Mouse (Mus musculus) cerebellum, postnatal 14 days (tissue): Measurements from ENCODE around the gene Ppm1g.

ENCODE experiments used
- DNase-seq, 2 experiments: peaks; one replicate each; pipeline ENCODE4 v3.0.0; 2021; ENCODE audit warnings: mixed read lengths in 2 of 2

The Ppm1g gene

DNA sequence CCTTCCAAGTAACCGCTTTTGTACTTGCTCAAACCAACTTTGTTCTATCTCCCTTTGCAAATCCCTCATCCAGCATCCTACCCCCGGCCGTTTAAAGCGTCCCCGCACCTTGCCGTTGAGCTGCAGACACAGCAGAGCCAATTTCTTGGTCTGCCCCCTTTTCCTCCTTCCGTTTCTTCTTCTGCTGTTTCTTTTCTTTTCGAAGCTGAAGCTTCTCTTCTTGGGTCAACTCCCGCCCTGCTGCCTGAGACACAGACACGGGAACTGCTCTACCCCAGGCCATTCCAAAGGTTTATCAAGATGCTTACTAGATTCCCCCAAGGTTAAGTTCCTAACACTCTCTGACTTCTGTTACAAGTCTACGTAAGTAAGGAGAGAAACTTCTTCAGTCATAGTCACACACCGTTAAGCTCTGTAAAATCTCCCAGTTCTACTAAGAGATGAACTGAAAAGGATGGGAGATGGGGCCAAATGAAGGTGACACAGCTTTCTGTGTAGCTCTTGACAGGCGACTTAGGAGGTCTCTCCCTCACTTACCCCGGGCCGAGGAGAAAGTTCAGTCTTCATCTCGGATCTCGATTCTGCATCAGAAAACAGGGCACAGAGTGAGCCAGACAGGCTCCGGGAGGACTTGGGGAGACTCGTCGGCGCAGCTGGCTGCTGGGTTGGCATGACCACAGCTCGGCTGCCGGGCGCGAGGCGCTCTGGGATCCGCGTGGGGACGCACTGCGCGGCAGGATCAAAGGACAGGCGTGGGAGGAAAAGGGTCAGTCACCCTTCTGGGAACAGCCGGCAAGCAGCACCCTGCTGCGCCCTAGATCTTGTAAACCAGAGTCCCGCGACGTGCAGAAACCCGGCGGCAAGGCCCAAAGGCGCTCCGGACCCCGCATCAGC is 28.2 kb downstream of the Ppm1g start:
- DNase-seq, result no peak

DNA sequence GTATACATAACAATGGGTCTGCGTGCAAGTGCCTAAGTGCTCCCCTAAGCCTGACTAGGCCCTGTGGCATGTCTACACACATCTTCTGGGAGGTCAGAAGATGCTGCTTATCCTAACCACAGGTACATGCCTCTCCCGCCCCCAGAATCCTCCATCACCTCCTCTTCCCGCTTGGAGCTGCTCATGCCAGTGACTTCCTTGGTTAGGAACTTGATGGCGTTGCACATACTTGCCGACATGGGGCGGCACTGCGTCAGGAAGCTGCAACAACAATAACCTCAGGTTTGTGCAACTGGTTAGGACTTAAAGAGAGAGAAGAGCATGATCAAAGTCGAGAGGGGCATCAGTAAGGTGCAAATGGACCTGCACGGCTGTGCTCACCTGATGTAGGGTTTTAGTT is 30.3 kb downstream of the Ppm1g start:
- no peak for DNase-seq

- no peak for DNase-seq
These were observed 32.2 kb downstream of the Ppm1g start for GRCm38 (mm10) chr5:31188223-31188840.

DNA sequence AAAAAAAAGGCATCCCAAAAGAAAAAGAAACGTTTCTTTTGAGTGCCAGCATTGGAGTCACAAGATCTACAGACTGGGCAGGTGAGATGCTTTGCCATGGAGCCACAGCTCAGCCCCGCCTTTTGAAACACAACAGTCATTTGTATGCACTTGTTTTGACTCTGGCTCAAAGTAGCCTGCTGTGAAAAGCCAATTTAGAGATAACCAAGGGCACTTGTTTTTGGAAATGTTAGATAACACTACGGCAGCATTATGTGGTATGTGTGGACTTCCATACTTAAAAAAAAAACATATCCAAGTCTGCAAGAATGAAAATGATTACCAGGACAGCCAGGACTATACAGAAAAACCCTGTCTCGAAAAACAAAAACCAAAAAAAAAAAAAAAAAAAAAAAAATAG is 36.8 kb downstream of the Ppm1g start:
- no peak for DNase-seq

DNA sequence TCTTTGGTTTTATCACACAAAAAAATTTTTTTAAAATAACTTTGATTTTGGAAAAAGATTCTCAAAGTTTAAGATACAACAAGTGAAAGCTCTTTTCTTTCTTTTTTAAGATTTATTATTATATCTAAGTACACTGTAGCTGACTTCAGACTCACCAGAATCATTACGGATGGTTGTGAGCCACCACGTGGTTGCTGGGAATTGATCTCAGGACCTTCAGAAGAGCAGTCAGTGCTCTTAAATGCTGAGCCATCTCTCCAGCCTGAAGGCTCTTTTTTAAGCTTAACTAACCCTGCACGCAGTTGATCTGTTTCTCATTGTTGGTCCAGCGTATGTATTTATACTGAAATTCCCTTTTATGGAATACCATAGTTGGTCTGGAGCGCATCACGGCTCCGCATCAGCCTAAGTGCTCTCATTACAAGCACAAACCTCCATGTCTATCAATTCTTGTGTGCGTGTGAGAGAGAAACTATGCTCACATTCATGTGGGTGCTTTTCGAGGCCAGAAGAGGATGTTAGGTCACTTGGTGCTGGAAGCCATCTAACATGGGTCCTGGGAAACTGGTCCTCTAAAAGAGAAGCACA is 39.2 kb downstream of the Ppm1g start:
- no peak for DNase-seq

- peak; percentile 98 for DNase-seq
These were observed 40.5 kb downstream of the Ppm1g start, which contains the start of the genes Gm29609 and Gtf3c2 for GRCm38 (mm10) chr5:31179766-31180630. Gene Gm29609, minus strand, starts transcription at chr5:31179911. Gene Gtf3c2, minus strand, starts transcription at chr5:31180144.

DNA sequence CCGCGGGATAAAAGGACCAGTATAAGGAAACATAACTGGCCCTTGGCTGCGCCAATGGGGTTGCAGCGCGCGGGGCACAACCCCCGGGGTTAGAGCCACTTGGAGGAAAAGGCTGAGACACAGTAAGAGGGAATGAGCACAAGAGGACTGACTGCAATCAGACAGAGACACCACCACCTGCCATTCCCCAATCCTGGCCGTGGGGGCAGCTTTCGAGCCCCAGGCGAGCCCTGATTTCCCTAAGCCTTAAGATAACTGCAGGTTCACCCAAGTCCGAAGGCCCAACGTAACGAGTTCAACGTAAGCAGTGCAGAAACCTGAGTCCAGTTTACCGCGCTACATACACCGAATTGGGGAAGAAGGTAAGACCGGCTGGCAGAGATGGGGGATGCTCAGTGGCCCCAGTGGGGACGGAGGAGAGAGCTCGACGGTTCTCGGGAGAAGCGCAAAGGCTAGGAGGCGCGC is 41.2 kb downstream of the Ppm1g start:
- peak in 1 of 2 experiments; percentile 56 for DNase-seq

GRCm38 (mm10) chr5:31168630-31169029 is 51.9 kb downstream of the Ppm1g start:
- no peak for DNase-seq

DNA sequence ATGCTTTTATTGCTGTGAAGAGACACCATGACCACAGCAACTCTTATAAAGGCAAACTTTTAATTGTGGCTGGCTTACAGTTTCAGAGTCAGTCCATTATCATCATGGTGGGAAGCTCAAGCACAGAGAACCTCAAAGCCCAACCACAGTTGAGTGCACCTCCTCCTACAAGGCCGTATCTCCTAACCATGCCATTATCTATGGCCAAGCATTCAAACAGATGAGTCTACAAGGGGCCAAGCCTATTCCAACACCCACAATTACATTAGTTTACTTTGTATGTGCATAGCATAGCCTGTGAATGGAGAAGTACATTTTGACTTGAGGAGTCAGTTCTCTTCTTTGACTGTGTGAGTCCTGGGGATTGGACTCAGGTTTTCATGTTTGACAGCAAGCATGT is 55.6 kb downstream of the Ppm1g start:
- no peak for DNase-seq

DNA sequence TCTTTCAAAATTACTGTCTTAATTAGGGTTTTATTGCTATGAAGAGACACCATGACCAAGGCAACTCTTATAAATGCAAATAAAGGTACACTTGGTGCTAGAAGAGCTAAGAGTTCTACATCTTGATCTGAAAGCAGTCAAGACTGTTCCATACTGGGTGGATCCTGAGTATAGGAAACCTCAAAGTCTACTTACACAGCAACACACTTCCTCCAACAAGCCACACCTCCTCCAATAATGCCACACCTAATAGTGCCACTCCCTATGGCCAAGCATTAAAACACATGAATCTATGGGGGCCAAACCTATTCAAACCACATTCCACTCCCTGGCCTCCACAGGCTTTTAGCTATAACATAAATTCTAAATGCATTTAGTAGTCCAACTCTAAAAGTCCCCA is 58.0 kb downstream of the Ppm1g start:
- DNase-seq, result no peak

DNA sequence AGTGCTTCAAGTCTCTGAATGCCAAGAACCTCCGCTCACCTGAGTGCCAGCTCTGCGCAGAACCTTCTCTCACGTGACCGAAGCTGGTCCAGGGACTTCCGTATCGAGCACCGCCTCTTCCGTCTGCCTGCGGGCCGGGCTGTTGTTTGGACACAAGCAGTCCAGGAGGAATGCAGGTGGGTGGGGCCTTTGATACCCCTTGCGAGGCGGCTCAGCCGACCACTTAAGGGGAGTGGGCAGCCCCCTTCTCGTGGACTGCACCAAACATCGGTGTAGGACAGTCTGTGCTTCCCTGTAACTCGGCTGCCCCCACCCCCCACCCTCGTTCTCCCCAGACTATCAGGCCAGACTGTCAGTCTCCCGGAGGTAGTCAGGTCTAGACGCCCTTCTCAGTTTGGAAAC is 66.3 kb downstream of the Ppm1g start, which contains the start of gene Mpv17:
Gene Mpv17, minus strand, starts transcription at position 100 of the 402 bp plus-strand sequence.
- DNase-seq, result peak; percentile 86 to 87

DNA sequence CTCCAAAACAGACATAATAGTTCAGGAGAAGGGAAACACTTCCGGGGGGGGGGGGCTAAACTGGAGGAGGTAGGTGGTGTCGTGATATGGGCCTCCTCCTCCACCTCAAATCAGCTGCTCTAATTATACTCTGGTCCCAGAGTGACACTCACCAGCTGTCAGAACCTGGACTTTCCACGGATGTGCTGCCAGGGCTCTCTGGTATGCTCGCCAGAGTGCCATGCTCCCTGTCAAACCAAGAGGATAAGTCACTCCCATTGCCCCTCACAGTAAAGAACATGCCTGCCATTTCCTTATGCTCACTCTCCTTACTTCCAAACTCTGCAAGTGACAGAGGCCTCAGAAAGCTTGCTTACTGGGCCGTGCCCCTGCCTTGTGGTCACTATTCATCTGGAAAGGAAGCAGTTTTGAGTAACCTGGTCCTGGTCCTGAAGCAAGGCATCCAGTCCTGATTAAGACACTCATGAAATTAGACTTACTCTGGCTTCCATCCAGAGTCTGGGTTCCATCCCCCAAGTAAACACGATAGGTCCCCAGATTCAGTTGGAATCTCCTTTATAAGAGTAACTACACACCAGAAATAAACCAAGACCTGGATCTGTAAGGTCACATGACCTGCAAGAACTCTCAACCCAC is 66.9 kb downstream of the Ppm1g start:
- DNase-seq, result peak in 1 of 2 experiments; percentile 22
